Mouse (Mus musculus) neural tube, embryonic 11.5 days (tissue): ENCODE results near the gene Crtac1. TPM values are rescaled to one million over a fixed set of nuclear protein-coding genes. Genes with fewer than 3 reads are reported as not detected.

ENCODE experiments used
- ATAC-seq: fragments of 200-750 bp; cut with Nextera tagmentation; 2 replicates; pipeline ENCODE4 v1.8.0; 2017; ENCODE audit warnings: moderate number of reproducible peaks, mild to moderate bottlenecking, moderate TSS enrichment, moderate library complexity; ENCODE audit not compliant: insufficient read depth, low FRiP score, low TSS enrichment
- DNase-seq: peaks from one replicate; pipeline ENCODE4 v3.0.0-alpha.2; 2015; ENCODE audit warnings: low spot score
- H3K27ac ChIP-seq: fragments of 300-500 bp; sonication (generic); 2 replicates; pipeline ENCODE4 v1.5.1; 2014; ENCODE audit warnings: low read depth, mild to moderate bottlenecking, low read length
- H3K27me3 ChIP-seq: fragments of 300-500 bp; sonication (generic); 2 replicates; pipeline ENCODE4 v1.6.1; 2014; ENCODE audit warnings: mild to moderate bottlenecking, low read length, mixed read lengths; ENCODE audit not compliant: control insufficient read depth, insufficient read depth
- H3K36me3 ChIP-seq: fragments of 300-500 bp; sonication (generic); 2 replicates; pipeline ENCODE4 v1.6.1; 2014; ENCODE audit warnings: mild to moderate bottlenecking, low read length, moderate library complexity, mixed read lengths; ENCODE audit not compliant: control insufficient read depth, insufficient read depth
- H3K4me1 ChIP-seq: fragments of 300-500 bp; sonication (generic); 2 replicates; pipeline ENCODE4 v1.6.1; 2014; ENCODE audit warnings: low read length, mixed read lengths; ENCODE audit not compliant: control insufficient read depth, insufficient read depth
- H3K4me2 ChIP-seq: fragments of 300-500 bp; sonication (generic); 2 replicates; pipeline ENCODE4 v1.6.1; 2014; ENCODE audit warnings: low read depth, mild to moderate bottlenecking, moderate library complexity
- H3K4me3 ChIP-seq: fragments of 300-500 bp; sonication (generic); 2 replicates; pipeline ENCODE4 v1.5.1; 2014; ENCODE audit warnings: low read depth, low read length
- H3K9ac ChIP-seq: fragments of 300-500 bp; sonication (generic); 2 replicates; pipeline ENCODE4 v1.6.1; 2014; ENCODE audit warnings: mild to moderate bottlenecking, low read length
- H3K9me3 ChIP-seq: fragments of 300-500 bp; sonication (generic); 2 replicates; pipeline ENCODE4 v1.6.1; 2016; ENCODE audit warnings: low read length; ENCODE audit not compliant: control insufficient read depth
- WGBS: fragments of 180-500 bp; shearing (Covaris S2); extraction: QIAGEN DNeasy Blood & Tissue Kit; methylation state at CpG from one replicate; pipeline ENCODE4 v1.1.7; 2014; 5-methylcytosine and 5-hydroxymethylcytosine counted together
- polyA plus RNA-seq: library from polyadenylated mRNA; unstranded; fragments of >200 nt; fragmentation: Nextera tagmentation; extraction: Ambion mirVana; gene quantifications from 2 replicates; pipeline ENCODE4 v1.2.1, GENCODE M21; 2014

The Crtac1 gene
- polyA plus RNA-seq, 1 experiment from 2014 or later, result 35.0 TPM

GRCm38 (mm10) chr19:42380981-42381373 lies 50.6 kb downstream of the Crtac1 start:
- Histone ChIP-seq H3K9ac (peak overlapping the region; percentile 54), H3K27ac (0 out of 2 replicates have a peak overlapping the region, but pooled peaks have one; percentile 20), H3K27me3 (peaks cover 5% of the 10 kb centered on the region), H3K36me3 (no peaks in the 10 kb centered on the region), H3K4me3 (peak overlapping the region; percentile 26), H3K4me1 (peaks cover 5% of the 10 kb centered on the region; the same call in 1 of the 2 replicates), H3K9me3 (no peaks in the 10 kb centered on the region), H3K4me2 (peak overlapping the region; percentile 46)
- DNase-seq (peak; percentile 55), ATAC-seq (peak; percentile 80)
- WGBS, result 1% methylated on average over 13 of the region's 13 CpGs

GRCm38 (mm10) chr19:42380321-42380980 lies 51.1 kb downstream of the Crtac1 start:
- peak; percentile 56 for DNase-seq
- WGBS, result 2% methylated on average over 23 of the region's 26 CpGs
- peaks cover 5% of the 10 kb centered on the region for H3K27me3 ChIP-seq
- no peaks in the 10 kb centered on the region for H3K9me3 ChIP-seq
- H3K4me2 ChIP-seq, result peak overlapping the region; percentile 46
- H3K36me3 ChIP-seq, result no peaks in the 10 kb centered on the region
- ATAC-seq, result peak; percentile 67
- peak overlapping the region; percentile 54; the same call in 1 of the 2 replicates for H3K27ac ChIP-seq
- H3K4me1 ChIP-seq, result peaks cover 5% of the 10 kb centered on the region; the same call in 1 of the 2 replicates
- H3K4me3 ChIP-seq, result peak overlapping the region; percentile 26
- peak overlapping the region; percentile 54 for H3K9ac ChIP-seq

- peaks cover 2% of the 10 kb centered on the region; the same call in 1 of the 2 replicates for H3K4me1 ChIP-seq
- no peaks in the 10 kb centered on the region for H3K9me3 ChIP-seq
- no peak overlapping the region for H3K27ac ChIP-seq
- ATAC-seq, result no peak
- DNase-seq, result no peak
- H3K27me3 ChIP-seq, result peaks cover 5% of the 10 kb centered on the region
- 49% methylated on average over 8 of the region's 8 CpGs for WGBS
- H3K9ac ChIP-seq, result no peak overlapping the region
- H3K4me3 ChIP-seq, result no peak overlapping the region
- no peak overlapping the region; the same call in 1 of the 2 replicates for H3K4me2 ChIP-seq
- H3K36me3 ChIP-seq, result no peaks in the 10 kb centered on the region
Measured at GRCm38 (mm10) chr19:42379798-42380197, 51.8 kb downstream of the Crtac1 start.

GRCm38 (mm10) chr19:42377206-42377605 lies 54.4 kb downstream of the Crtac1 start:
- DNase-seq (no peak), ATAC-seq (no peak)
- H3K27ac ChIP-seq, result no peak overlapping the region
- no peak overlapping the region for H3K9ac ChIP-seq
- WGBS, result 81% methylated on average over 3 of the region's 3 CpGs
- H3K27me3 ChIP-seq, result peaks cover 5% of the 10 kb centered on the region
- no peaks in the 10 kb centered on the region for H3K9me3 ChIP-seq
- H3K4me2 ChIP-seq, result no peak overlapping the region
- no peaks in the 10 kb centered on the region for H3K36me3 ChIP-seq
- H3K4me1 ChIP-seq, result no peaks in the 10 kb centered on the region
- no peak overlapping the region for H3K4me3 ChIP-seq

GRCm38 (mm10) chr19:42363551-42363950 lies 68.0 kb downstream of the Crtac1 start:
- no peaks in the 10 kb centered on the region for H3K27me3 ChIP-seq
- H3K36me3 ChIP-seq, result no peaks in the 10 kb centered on the region
- H3K9me3 ChIP-seq, result no peaks in the 10 kb centered on the region
- DNase-seq (no peak), ATAC-seq (no peak)
- H3K9ac ChIP-seq, result no peak overlapping the region
- H3K4me1 ChIP-seq, result no peaks in the 10 kb centered on the region
- WGBS, result 84% methylated on average over 4 of the region's 4 CpGs
- H3K4me2 ChIP-seq, result no peak overlapping the region
- H3K27ac ChIP-seq, result no peak overlapping the region
- no peak overlapping the region for H3K4me3 ChIP-seq

GRCm38 (mm10) chr19:42358406-42358805 lies 73.2 kb downstream of the Crtac1 start:
- Histone ChIP-seq H3K4me1 (no peaks in the 10 kb centered on the region), H3K27ac (no peak overlapping the region), H3K4me2 (no peak overlapping the region), H3K27me3 (no peaks in the 10 kb centered on the region), H3K4me3 (no peak overlapping the region), H3K36me3 (no peaks in the 10 kb centered on the region), H3K9me3 (no peaks in the 10 kb centered on the region), H3K9ac (no peak overlapping the region)
- ATAC-seq, result no peak
- WGBS, result 67% methylated on average over 7 of the region's 7 CpGs
- DNase-seq, result no peak

GRCm38 (mm10) chr19:42356854-42357253 lies 74.7 kb downstream of the Crtac1 start:
- Histone ChIP-seq H3K9me3 (no peaks in the 10 kb centered on the region), H3K27me3 (no peaks in the 10 kb centered on the region), H3K4me3 (no peak overlapping the region), H3K4me1 (no peaks in the 10 kb centered on the region), H3K27ac (no peak overlapping the region), H3K36me3 (no peaks in the 10 kb centered on the region), H3K9ac (no peak overlapping the region), H3K4me2 (no peak overlapping the region)
- 77% methylated on average over 5 of the region's 5 CpGs for WGBS
- DNase-seq, result no peak
- ATAC-seq, result no peak

GRCm38 (mm10) chr19:42355476-42355875 lies 76.1 kb downstream of the Crtac1 start:
- Histone ChIP-seq H3K4me1 (no peaks in the 10 kb centered on the region), H3K4me3 (no peak overlapping the region), H3K27ac (no peak overlapping the region), H3K9me3 (no peaks in the 10 kb centered on the region), H3K4me2 (no peak overlapping the region), H3K36me3 (no peaks in the 10 kb centered on the region), H3K27me3 (no peaks in the 10 kb centered on the region), H3K9ac (no peak overlapping the region)
- DNase-seq (no peak), ATAC-seq (no peak)
- 93% methylated on average over 16 of the region's 16 CpGs for WGBS

GRCm38 (mm10) chr19:42341183-42341582 lies 90.4 kb downstream of the Crtac1 start:
- no peaks in the 10 kb centered on the region for H3K4me1 ChIP-seq
- no peaks in the 10 kb centered on the region for H3K36me3 ChIP-seq
- H3K27me3 ChIP-seq, result no peaks in the 10 kb centered on the region
- H3K4me2 ChIP-seq, result no peak overlapping the region
- H3K9ac ChIP-seq, result no peak overlapping the region
- ATAC-seq, result no peak
- H3K9me3 ChIP-seq, result no peaks in the 10 kb centered on the region
- WGBS, result 48% methylated on average over 6 of the region's 6 CpGs
- H3K4me3 ChIP-seq, result no peak overlapping the region
- no peak overlapping the region for H3K27ac ChIP-seq
- peak; percentile 45 for DNase-seq
